Mouse (Mus musculus) heart, adult 2 months (tissue): ENCODE measurements around the gene Klrb1c. TPM values are rescaled to one million over a fixed set of nuclear protein-coding genes. Genes with fewer than 3 reads are reported as not detected.
"Not testable (repeated sequence)": the region's sequence is repeated elsewhere in the genome, so short reads cannot be mapped to it uniquely, and the experiment has no call there.

Experiments
- DNase-seq, 2 experiments: peaks; one replicate each; pipeline ENCODE4 v3.0.0; 2021
- H3K27ac ChIP-seq: fragments of 200-600 bp; 2 replicates; pipeline ENCODE4 v1.8.1; 2022
- H3K27me3 ChIP-seq: fragments of 200-500 bp; 2 replicates; pipeline ENCODE4 v1.6.1; 2012; ENCODE audit warnings: mild to moderate bottlenecking, low read length, inconsistent platforms, mixed read lengths; ENCODE audit not compliant: control insufficient read depth, insufficient read depth
- H3K36me3 ChIP-seq: fragments of 200-500 bp; 2 replicates; pipeline ENCODE4 v1.6.1; 2012; ENCODE audit warnings: low read length, inconsistent platforms; ENCODE audit not compliant: control insufficient read depth, insufficient read depth
- H3K4me1 ChIP-seq: fragments of 200-500 bp; 2 replicates; pipeline ENCODE4 v1.6.1; 2011; ENCODE audit warnings: low read length; ENCODE audit not compliant: control insufficient read depth, insufficient read depth
- H3K4me3 ChIP-seq: fragments of 200-600 bp; 2 replicates; pipeline ENCODE4 v1.8.1; 2022
- H3K79me2 ChIP-seq: fragments of 200-500 bp; replicated peaks from 2 replicates; pipeline ENCODE4 v1.6.1; 2012; ENCODE audit warnings: mild to moderate bottlenecking, inconsistent platforms, low read length, moderate library complexity, mixed read lengths; ENCODE audit not compliant: control insufficient read depth, insufficient read depth
- H3K9ac ChIP-seq: fragments of 200-500 bp; 2 replicates; pipeline ENCODE4 v1.6.1; 2012; ENCODE audit warnings: low read depth, mild to moderate bottlenecking, control low read depth, inconsistent platforms, low read length, mixed read lengths
- CTCF ChIP-seq: fragments of 200-600 bp; IDR thresholded peaks from 2 replicates; pipeline ENCODE4 v1.8.1; 2022; ENCODE audit warnings: antibody characterized with exemption, mild to moderate bottlenecking, moderate library complexity
- EP300 ChIP-seq: fragments of 200-500 bp; IDR thresholded peaks from 2 replicates; pipeline ENCODE4 v1.6.1; 2011; ENCODE audit warnings: low read depth, low read length, control low read depth; ENCODE audit not compliant: insufficient read depth
- POLR2A ChIP-seq: fragments of 200-500 bp; IDR thresholded peaks from 2 replicates; pipeline ENCODE4 v1.6.1; 2011; ENCODE audit warnings: mild to moderate bottlenecking, low read depth, low read length, control low read depth; ENCODE audit not compliant: insufficient read depth
- WGBS: fragments of 180-500 bp; shearing (Covaris S2); methylation state at CpG from one replicate; pipeline ENCODE4 v1.1.7; 2018; 5-methylcytosine and 5-hydroxymethylcytosine counted together
- intact Hi-C: fragments of 180-260 bp; cut with DNase I; formaldehyde crosslinking; loops from one replicate; pipeline ENCODE4 v1.15.1; 2025
- polyA plus RNA-seq: library from polyadenylated mRNA; depleted of rRNA; stranded (reverse); fragments of >200 nt; gene quantifications from 2 replicates; pipeline ENCODE4 v1.2.3, GENCODE M21; 2012
- total RNA-seq, 2 experiments: library from RNA; stranded (reverse); gene quantifications; 2 replicates each; pipeline ENCODE4 v1.2.3; 2021

Gene Klrb1c
- total and polyA plus RNA-seq, 3 experiments: 0.18 to 0.92 (median 0.18) TPM

- WGBS: 35% methylated on average over 8 of the region's 8 CpGs
- intact Hi-C loops: loop anchor here (2.0 to 10.0 kb wide), 2 partner anchors 121 to 149 kb away; no protein-coding TSS in a partner anchor
- not testable (repeated sequence) for H3K27me3 ChIP-seq, H3K27ac ChIP-seq, H3K4me3 ChIP-seq, H3K4me1 ChIP-seq, H3K9ac ChIP-seq, H3K36me3 ChIP-seq, H3K79me2 ChIP-seq
- peak; percentile 70 to 80 for DNase-seq
- peak; percentile 74 for TF ChIP-seq CTCF
Observed at GRCm38 (mm10) chr6:128753610-128754224, 35.3 kb downstream of the Klrb1c start.

- H3K9ac ChIP-seq, H3K4me3 ChIP-seq, H3K79me2 ChIP-seq, H3K27ac ChIP-seq, H3K36me3 ChIP-seq, DNase-seq, intact Hi-C loops, H3K27me3 ChIP-seq, H3K4me1 ChIP-seq: not testable (repeated sequence)
- WGBS: 78% methylated on average over 6 of the region's 6 CpGs
Observed at GRCm38 (mm10) chr6:128747006-128747405, 42.0 kb downstream of the Klrb1c start.

- Histone ChIP-seq H3K36me3 (no peaks in the 10 kb centered on the region), H3K9ac (no peak overlapping the region), H3K27me3 (no peaks in the 10 kb centered on the region), H3K4me3 (no peak overlapping the region), H3K27ac (no peak overlapping the region), H3K79me2 (no peaks in the 10 kb centered on the region), H3K4me1 (no peaks in the 10 kb centered on the region)
- DNase-seq: no peak
- 81% methylated on average over 7 of the region's 7 CpGs for WGBS
- intact Hi-C loops: loop anchor here (5.0 kb wide), 1 partner anchor 100 kb away; no protein-coding TSS in a partner anchor
- TF ChIP-seq CTCF (no peak), POLR2A (no peak), EP300 (no peak)
Observed at GRCm38 (mm10) chr6:128737445-128737844, 51.6 kb downstream of the Klrb1c start.

DNA sequence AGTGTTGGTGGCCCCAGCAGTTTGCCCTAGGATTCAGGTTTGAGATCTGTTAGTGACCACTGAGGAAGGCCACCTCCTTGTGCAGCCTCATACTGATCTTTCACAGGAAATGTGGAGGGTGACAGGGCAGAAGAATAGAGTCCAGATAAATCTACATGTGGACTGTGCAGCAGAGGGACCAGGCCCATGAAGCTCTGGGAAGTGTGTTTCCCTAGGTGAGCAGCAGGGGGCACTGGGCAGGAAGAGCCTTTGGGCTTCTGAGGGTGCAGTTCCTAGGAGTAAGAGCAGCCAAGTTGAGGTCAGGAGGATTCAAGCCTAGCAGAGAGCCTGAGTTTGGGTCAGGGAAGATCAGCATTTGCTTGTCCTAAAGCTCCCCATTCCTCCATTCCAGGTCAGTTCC lies 52.9 kb downstream of the Klrb1c start:
- peak in 1 of 2 experiments; percentile 33 for DNase-seq
- intact Hi-C loops: loop anchor here (5.0 kb wide), 1 partner anchor 99 kb away; no protein-coding TSS in a partner anchor

DNA sequence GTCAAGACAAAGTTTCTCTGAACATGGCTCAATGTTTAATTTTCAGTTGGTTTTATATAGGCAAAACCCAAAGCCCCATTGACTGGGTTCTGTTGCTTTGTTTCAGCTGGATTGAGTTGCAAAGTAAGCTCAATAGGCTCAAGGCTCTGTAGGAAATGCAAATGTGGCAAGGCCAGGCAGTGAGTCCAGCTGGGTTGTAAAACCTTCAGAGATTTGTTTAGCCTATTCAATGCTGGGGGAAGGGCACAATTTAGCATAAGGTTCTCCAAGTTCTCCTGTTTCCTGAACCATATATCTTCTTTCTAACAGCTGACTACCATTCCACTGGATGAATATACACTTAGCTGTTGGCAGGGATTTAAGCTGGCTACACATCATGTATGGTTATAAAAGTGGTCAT lies 54.1 kb downstream of the Klrb1c start:
- Histone ChIP-seq H3K27ac (no peak overlapping the region), H3K4me1 (no peaks in the 10 kb centered on the region), H3K27me3 (no peaks in the 10 kb centered on the region), H3K36me3 (no peaks in the 10 kb centered on the region), H3K4me3 (no peak overlapping the region), H3K9ac (no peak overlapping the region), H3K79me2 (no peaks in the 10 kb centered on the region)
- TF ChIP-seq CTCF (no peak), POLR2A (no peak), EP300 (no peak)
- no peak for DNase-seq
- intact Hi-C loops: loop anchor here (5.0 kb wide), 1 partner anchor 98 kb away; no protein-coding TSS in a partner anchor

More for the DNA sequence above, 52.9 kb downstream of the Klrb1c start:
- Histone ChIP-seq H3K4me3 (no peak overlapping the region), H3K4me1 (no peaks in the 10 kb centered on the region), H3K27me3 (no peaks in the 10 kb centered on the region), H3K27ac (no peak overlapping the region), H3K36me3 (no peaks in the 10 kb centered on the region), H3K79me2 (no peaks in the 10 kb centered on the region), H3K9ac (no peak overlapping the region)
- TF ChIP-seq POLR2A (no peak), EP300 (no peak), CTCF (peak; percentile 59)

DNA sequence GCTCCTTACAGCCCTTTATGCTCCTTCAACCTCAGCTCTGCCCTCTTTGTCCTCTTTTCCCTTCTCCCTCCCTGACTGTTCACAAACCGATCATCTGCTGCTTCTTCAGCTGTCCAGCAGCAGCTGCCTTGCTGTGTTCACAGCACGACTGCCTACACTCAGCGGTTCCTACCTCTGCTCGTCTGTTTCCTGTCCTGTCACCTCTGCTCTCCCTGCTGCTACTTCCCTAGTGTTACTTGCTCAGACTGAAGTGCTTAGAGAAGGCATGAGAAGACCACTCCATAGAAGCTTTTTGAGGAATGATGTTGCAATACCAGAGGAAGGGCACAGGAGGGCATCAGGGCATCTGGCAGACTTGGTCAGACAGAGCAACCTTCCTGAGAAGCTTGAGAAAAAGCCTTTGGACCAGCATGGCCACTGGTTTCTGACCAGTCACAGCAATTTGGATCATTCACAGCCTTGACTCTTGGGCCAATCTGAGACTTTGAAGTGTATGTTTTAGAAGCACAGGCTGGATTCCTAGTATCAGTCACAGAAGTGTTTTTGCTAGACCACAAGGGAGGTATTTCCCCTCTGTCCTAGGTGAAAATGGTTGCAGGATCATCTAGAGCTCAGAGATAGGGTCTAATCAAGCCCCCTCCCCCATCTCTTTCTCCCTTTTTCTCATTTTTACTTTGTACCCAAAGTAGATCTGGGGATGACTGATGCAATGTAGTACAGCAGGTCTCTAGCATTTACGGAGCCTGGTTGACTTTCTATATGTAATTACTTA lies 54.9 kb downstream of the Klrb1c start:
- intact Hi-C loops: no loop called here
- WGBS: 44% methylated on average over 5 of the region's 5 CpGs

More for the DNA sequence above, 54.9 kb downstream of the Klrb1c start:
- TF ChIP-seq POLR2A: no peak
- TF ChIP-seq CTCF: no peak
- no peak for TF ChIP-seq EP300
- Histone ChIP-seq H3K36me3 (no peaks in the 10 kb centered on the region), H3K4me1 (no peaks in the 10 kb centered on the region), H3K27me3 (no peaks in the 10 kb centered on the region), H3K27ac (no peak overlapping the region; the same call in 1 of the 2 replicates), H3K4me3 (no peak overlapping the region), H3K9ac (no peak overlapping the region), H3K79me2 (no peaks in the 10 kb centered on the region)
- no peak for DNase-seq
